Mouse (Mus musculus) kidney, postnatal 0 days (tissue): ENCODE measurements at regions not wholly inside any gene's neighbourhood (a gene's known extent, or its start where the extent isn't known, plus 50 kb on each side); places are given as distances from the start of the nearest gene placed in this dataset.

Experiments
- ATAC-seq: fragments of 200-750 bp; cut with Nextera tagmentation; replicated peaks from 2 replicates; pipeline ENCODE4 v1.8.0; 2017; ENCODE audit warnings: low read depth, moderate number of reproducible peaks, moderate TSS enrichment, moderate library complexity; ENCODE audit not compliant: low FRiP score
- DNase-seq: peaks from one replicate; pipeline ENCODE4 v3.0.0-alpha.2; 2016; ENCODE audit warnings: low spot score
- H3K27ac ChIP-seq: fragments of 300-500 bp; sonication (generic); 2 replicates; pipeline ENCODE4 v1.5.1; 2014; ENCODE audit warnings: mild to moderate bottlenecking
- H3K27me3 ChIP-seq: fragments of 300-500 bp; sonication (generic); 2 replicates; pipeline ENCODE4 v1.6.1; 2014; ENCODE audit warnings: low read length, mixed read lengths; ENCODE audit not compliant: insufficient read depth
- H3K36me3 ChIP-seq: fragments of 300-500 bp; sonication (generic); 2 replicates; pipeline ENCODE4 v1.6.1; 2014; ENCODE audit warnings: low read length, mixed read lengths; ENCODE audit not compliant: insufficient read depth
- H3K4me1 ChIP-seq: fragments of 300-500 bp; sonication (generic); replicated peaks from 2 replicates; pipeline ENCODE4 v1.6.1; 2014; ENCODE audit warnings: antibody characterized with exemption, low read length, mixed read lengths; ENCODE audit not compliant: insufficient read depth
- H3K4me2 ChIP-seq: fragments of 300-500 bp; sonication (generic); 2 replicates; pipeline ENCODE4 v1.6.1; 2014; ENCODE audit warnings: mild to moderate bottlenecking, low read length, moderate library complexity, mixed read lengths
- H3K4me3 ChIP-seq: fragments of 300-500 bp; sonication (generic); replicated peaks from 2 replicates; pipeline ENCODE4 v1.5.1; 2014; ENCODE audit warnings: low read depth, low read length
- H3K9ac ChIP-seq: fragments of 300-500 bp; sonication (generic); 2 replicates; pipeline ENCODE4 v1.6.1; 2014; ENCODE audit warnings: low read depth, low read length
- H3K9me3 ChIP-seq: fragments of 300-500 bp; sonication (generic); replicated peaks from 2 replicates; pipeline ENCODE4 v1.6.1; 2016; ENCODE audit warnings: low read length, inconsistent platforms, mixed read lengths
- CTCF ChIP-seq: IDR thresholded peaks from 2 replicates; pipeline ENCODE4 v1.5.1; 2016; ENCODE audit warnings: antibody characterized with exemption, low read depth, mild to moderate bottlenecking, moderate library complexity
- WGBS: fragments of 180-500 bp; shearing (Covaris S2); extraction: QIAGEN DNeasy Blood & Tissue Kit; methylation state at CpG from one replicate; pipeline ENCODE4 v1.1.7; 2014; 5-methylcytosine and 5-hydroxymethylcytosine counted together

DNA sequence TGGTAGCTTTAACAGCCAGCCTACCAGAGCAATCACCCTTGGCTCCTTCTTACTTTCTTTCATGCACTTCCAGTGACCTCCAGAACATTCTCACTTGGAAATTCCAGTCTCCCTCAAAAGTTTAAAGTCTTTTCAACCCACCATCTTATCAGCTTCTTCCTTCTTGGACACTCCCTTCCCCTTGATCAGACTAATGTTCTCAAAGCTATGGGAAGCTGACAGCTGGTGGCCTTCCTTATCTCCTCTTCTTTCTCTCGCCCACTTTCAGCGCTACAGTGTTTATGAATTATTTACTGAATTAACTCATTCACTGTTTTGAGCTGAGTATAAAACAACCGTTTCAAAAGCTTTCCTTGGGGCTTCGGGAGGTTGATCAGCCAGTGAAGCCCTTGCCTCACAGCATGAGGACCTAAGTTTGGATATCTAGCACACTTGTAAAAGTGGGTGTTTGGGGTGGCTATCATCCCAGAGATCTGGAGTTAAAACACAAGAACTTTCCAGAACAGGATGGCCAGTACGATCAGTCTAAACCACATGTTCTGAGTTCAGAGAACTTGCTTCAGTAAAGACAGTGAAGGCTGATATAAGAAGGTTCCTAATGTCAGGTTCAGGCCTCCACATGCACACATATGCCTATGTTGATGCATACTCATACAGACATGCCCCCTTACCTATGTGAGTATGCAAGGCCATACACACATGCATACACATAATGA, 59.7 kb upstream of the Ikzf2 start:
- Histone ChIP-seq H3K27ac (no peak overlapping the region), H3K27me3 (no peaks in the 10 kb centered on the region), H3K9ac (no peak overlapping the region), H3K4me1 (no peaks in the 10 kb centered on the region), H3K4me2 (no peak overlapping the region), H3K4me3 (no peak overlapping the region), H3K36me3 (no peaks in the 10 kb centered on the region), H3K9me3 (no peaks in the 10 kb centered on the region)
- DNase-seq (no peak), ATAC-seq (no peak)
- no peak for TF ChIP-seq CTCF
- 83% methylated on average over 5 of the region's 5 CpGs for WGBS

GRCm38 (mm10) chr1:69752724-69753123, 65.7 kb upstream of the Ikzf2 start:
- Histone ChIP-seq H3K36me3 (no peaks in the 10 kb centered on the region), H3K9me3 (no peaks in the 10 kb centered on the region), H3K4me1 (no peaks in the 10 kb centered on the region), H3K4me2 (no peak overlapping the region), H3K27ac (no peak overlapping the region), H3K27me3 (no peaks in the 10 kb centered on the region), H3K4me3 (no peak overlapping the region), H3K9ac (no peak overlapping the region)
- TF ChIP-seq CTCF = no peak
- WGBS = 36% methylated on average over 1 of the region's 1 CpGs
- ATAC-seq (no peak), DNase-seq (no peak)

DNA sequence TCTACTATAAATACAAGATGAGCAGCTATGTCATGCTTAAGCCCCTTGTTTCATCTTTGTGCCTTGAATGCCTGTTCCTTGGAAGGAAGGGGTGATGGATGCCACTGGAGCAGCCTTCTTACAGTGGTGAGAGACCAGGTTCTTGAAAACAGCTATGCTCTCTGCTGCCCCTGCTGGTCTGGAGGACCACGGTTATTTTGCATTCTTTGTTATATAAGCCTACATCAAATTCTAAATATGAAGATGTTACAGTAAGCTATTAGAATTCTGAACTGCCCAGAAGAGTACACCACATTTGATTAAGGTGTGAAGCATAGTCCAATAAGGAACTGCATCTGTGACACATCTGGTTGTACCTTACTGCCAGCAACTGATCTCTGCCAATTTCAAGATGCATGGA, 69.1 kb upstream of the Spag16 start:
- no peak for ATAC-seq
- TF ChIP-seq CTCF = no peak
- no peak overlapping the region for H3K4me3 ChIP-seq

GRCm38 (mm10) chr1:69759544-69759943, 67.2 kb upstream of the Spag16 start:
- no peak overlapping the region for H3K27ac ChIP-seq
- H3K27me3 ChIP-seq = no peaks in the 10 kb centered on the region
- no peak for TF ChIP-seq CTCF
- H3K9me3 ChIP-seq = no peaks in the 10 kb centered on the region
- H3K9ac ChIP-seq = no peak overlapping the region
- 69% methylated on average over 13 of the region's 13 CpGs for WGBS
- no peaks in the 10 kb centered on the region for H3K36me3 ChIP-seq
- ATAC-seq (no peak), DNase-seq (peak; percentile 2)
- no peak overlapping the region for H3K4me3 ChIP-seq
- no peaks in the 10 kb centered on the region for H3K4me1 ChIP-seq
- H3K4me2 ChIP-seq = no peak overlapping the region

More for the DNA sequence above, 69.1 kb upstream of the Spag16 start:
- Histone ChIP-seq H3K9ac (no peak overlapping the region), H3K27ac (no peak overlapping the region), H3K4me2 (no peak overlapping the region), H3K9me3 (no peaks in the 10 kb centered on the region), H3K36me3 (no peaks in the 10 kb centered on the region), H3K27me3 (no peaks in the 10 kb centered on the region), H3K4me1 (no peaks in the 10 kb centered on the region)
- WGBS = 89% methylated on average over 1 of the region's 1 CpGs
- no peak for DNase-seq

GRCm38 (mm10) chr1:69768714-69769113, 58.1 kb upstream of the Spag16 start:
- whole genome bisulfite sequencing = 65% methylated on average over 11 of the region's 11 CpGs
- Histone ChIP-seq H3K4me3 (no peak overlapping the region), H3K9ac (no peak overlapping the region), H3K27ac (no peak overlapping the region), H3K4me2 (no peak overlapping the region), H3K4me1 (no peaks in the 10 kb centered on the region), H3K9me3 (no peaks in the 10 kb centered on the region), H3K27me3 (no peaks in the 10 kb centered on the region), H3K36me3 (no peaks in the 10 kb centered on the region)
- no peak for DNase-seq
- TF ChIP-seq CTCF = no peak
- no peak for ATAC-seq

GRCm38 (mm10) chr1:69770209-69770608, 56.6 kb upstream of the Spag16 start:
- DNase-seq = no peak
- Histone ChIP-seq H3K4me1 (no peaks in the 10 kb centered on the region), H3K9me3 (no peaks in the 10 kb centered on the region), H3K4me3 (no peak overlapping the region), H3K27me3 (no peaks in the 10 kb centered on the region), H3K36me3 (no peaks in the 10 kb centered on the region), H3K9ac (no peak overlapping the region), H3K27ac (no peak overlapping the region), H3K4me2 (no peak overlapping the region)
- TF ChIP-seq CTCF = no peak
- no peak for ATAC-seq
- WGBS = 84% methylated on average over 8 of the region's 8 CpGs

DNA sequence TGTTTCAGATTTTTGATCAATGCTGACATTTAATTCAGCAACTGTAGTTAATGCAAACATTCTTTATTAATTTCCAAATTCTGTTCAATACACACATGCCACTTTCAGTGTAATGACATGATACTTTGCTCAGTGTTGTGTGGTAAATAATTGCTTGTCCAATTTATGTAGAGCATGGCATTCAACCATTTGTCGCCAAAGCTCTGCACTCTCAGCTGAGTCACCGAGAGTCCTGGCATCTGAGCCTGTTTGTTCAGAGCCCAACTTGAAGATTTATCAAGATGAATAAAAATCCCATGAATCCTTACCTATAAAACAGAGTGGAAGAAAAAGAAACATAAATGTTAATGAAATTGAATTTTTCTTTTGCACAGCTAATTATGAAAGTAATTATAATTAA, 55.3 kb upstream of the Spag16 start:
- Histone ChIP-seq H3K4me1 (no peaks in the 10 kb centered on the region), H3K9ac (no peak overlapping the region), H3K4me3 (no peak overlapping the region), H3K9me3 (no peaks in the 10 kb centered on the region), H3K4me2 (no peak overlapping the region), H3K36me3 (no peaks in the 10 kb centered on the region), H3K27me3 (no peaks in the 10 kb centered on the region), H3K27ac (no peak overlapping the region)
- 92% methylated on average over 2 of the region's 2 CpGs for WGBS
- ATAC-seq (no peak), DNase-seq (no peak)
- TF ChIP-seq CTCF = no peak
